Mouse (Mus musculus): ENCODE measurements around the gene Plppr2. TPM values are rescaled to one million over a fixed set of nuclear protein-coding genes. Genes with fewer than 3 reads are reported as not detected.

Gene Plppr2
- total and polyA plus RNA-seq, 3 experiments: 2.5 to 7.5 (median 2.6) TPM

GRCm38 (mm10) chr9:21926784-21927183, 10.0 kb upstream of the Plppr2 start:
- H3K27ac ChIP-seq: peak overlapping the region; percentile 83
- H3K27me3 ChIP-seq (ENCODE audit: control insufficient read depth, insufficient read depth, low read length): no peaks in the 10 kb centered on the region
- TF ChIP-seq CTCF (IDR thresholded peaks at IDR 0.05) (no peak), POLR2A (IDR thresholded peaks at IDR 0.05; ENCODE audit: insufficient read depth, low read depth, low read length) (no peak), EP300 (IDR thresholded peaks at IDR 0.05; ENCODE audit: insufficient read depth, low read depth, low read length) (no peak)
- peak overlapping the region; percentile 68 for H3K4me3 ChIP-seq
- no peaks in the 10 kb centered on the region for H3K79me2 ChIP-seq (replicated peaks; ENCODE audit: control insufficient read depth, insufficient read depth, low read length)
- intact Hi-C loops (cut with DNase I): no loop called here
- H3K4me1 ChIP-seq (ENCODE audit: control insufficient read depth, insufficient read depth, low read length): peaks cover 21% of the 10 kb centered on the region
- WGBS: 1% methylated on average over 6 of the region's 6 CpGs
- H3K36me3 ChIP-seq (ENCODE audit: control insufficient read depth, insufficient read depth, low read length): peaks cover 8% of the 10 kb centered on the region
- no peak for DNase-seq
- peak overlapping the region; percentile 59 for H3K9ac ChIP-seq (ENCODE audit: low read depth, low read length)

GRCm38 (mm10) chr9:21927208-21927753, 9.6 kb upstream of the Plppr2 start, which contains the start of the genes Ccdc159 and Tmem205:
Gene Ccdc159, plus strand, starts transcription at chr9:21927471.
Gene Tmem205, minus strand, starts transcription at chr9:21927556.
- intact Hi-C loops (cut with DNase I): no loop called here
- Histone ChIP-seq H3K4me3 (peak within 1 kb of the TSS; percentile 68), H3K9ac (ENCODE audit: low read depth, low read length) (peak within 1 kb of the TSS; percentile 59), H3K36me3 (ENCODE audit: control insufficient read depth, insufficient read depth, low read length) (peaks cover 8% of the 10 kb centered on the region), H3K27ac (peak within 1 kb of the TSS; percentile 83), H3K4me1 (ENCODE audit: control insufficient read depth, insufficient read depth, low read length) (peaks cover 21% of the 10 kb centered on the region), H3K79me2 (replicated peaks; ENCODE audit: control insufficient read depth, insufficient read depth, low read length) (no peaks in the 10 kb centered on the region), H3K27me3 (ENCODE audit: control insufficient read depth, insufficient read depth, low read length) (no peaks in the 10 kb centered on the region)
- TF ChIP-seq CTCF (IDR thresholded peaks at IDR 0.05) (no peak), POLR2A (IDR thresholded peaks at IDR 0.05; ENCODE audit: insufficient read depth, low read depth, low read length) (peak; percentile 96), EP300 (IDR thresholded peaks at IDR 0.05; ENCODE audit: insufficient read depth, low read depth, low read length) (peak; percentile 86)
- peak; percentile 90 to 95 for DNase-seq
- WGBS: under 1% methylated on average over 28 of the region's 28 CpGs

- H3K27ac ChIP-seq: no peak overlapping the region
- no peak overlapping the region for H3K9ac ChIP-seq (ENCODE audit: low read depth, low read length)
- DNase-seq: no peak
- intact Hi-C loops (cut with DNase I): no loop called here
- H3K36me3 ChIP-seq (ENCODE audit: control insufficient read depth, insufficient read depth, low read length): peaks cover 4% of the 10 kb centered on the region
- H3K27me3 ChIP-seq (ENCODE audit: control insufficient read depth, insufficient read depth, low read length): no peaks in the 10 kb centered on the region
- TF ChIP-seq POLR2A (IDR thresholded peaks at IDR 0.05; ENCODE audit: insufficient read depth, low read depth, low read length) (no peak), CTCF (IDR thresholded peaks at IDR 0.05) (no peak), EP300 (IDR thresholded peaks at IDR 0.05; ENCODE audit: insufficient read depth, low read depth, low read length) (no peak)
- peaks cover 12% of the 10 kb centered on the region for H3K4me1 ChIP-seq (ENCODE audit: control insufficient read depth, insufficient read depth, low read length)
- H3K79me2 ChIP-seq (replicated peaks; ENCODE audit: control insufficient read depth, insufficient read depth, low read length): no peaks in the 10 kb centered on the region
- no peak overlapping the region for H3K4me3 ChIP-seq
- 76% methylated on average over 3 of the region's 3 CpGs for WGBS
Measured at GRCm38 (mm10) chr9:21929208-21929607, 7.6 kb upstream of the Plppr2 start.

GRCm38 (mm10) chr9:21932006-21932405, 4.8 kb upstream of the Plppr2 start:
- Histone ChIP-seq H3K27ac (no peak overlapping the region; the same call in 1 of the 2 replicates), H3K36me3 (ENCODE audit: control insufficient read depth, insufficient read depth, low read length) (no peaks in the 10 kb centered on the region), H3K27me3 (ENCODE audit: control insufficient read depth, insufficient read depth, low read length) (no peaks in the 10 kb centered on the region), H3K4me1 (ENCODE audit: control insufficient read depth, insufficient read depth, low read length) (peaks cover 2% of the 10 kb centered on the region), H3K79me2 (replicated peaks; ENCODE audit: control insufficient read depth, insufficient read depth, low read length) (no peaks in the 10 kb centered on the region), H3K9ac (ENCODE audit: low read depth, low read length) (no peak overlapping the region), H3K4me3 (no peak overlapping the region)
- intact Hi-C loops (cut with DNase I): no loop called here
- TF ChIP-seq CTCF (IDR thresholded peaks at IDR 0.05) (no peak), POLR2A (IDR thresholded peaks at IDR 0.05; ENCODE audit: insufficient read depth, low read depth, low read length) (no peak), EP300 (IDR thresholded peaks at IDR 0.05; ENCODE audit: insufficient read depth, low read depth, low read length) (no peak)
- WGBS: 51% methylated on average over 2 of the region's 2 CpGs
- DNase-seq: no peak

- no peak for DNase-seq
- Histone ChIP-seq H3K4me1 (ENCODE audit: control insufficient read depth, insufficient read depth, low read length) (peaks cover 2% of the 10 kb centered on the region), H3K79me2 (replicated peaks; ENCODE audit: control insufficient read depth, insufficient read depth, low read length) (no peaks in the 10 kb centered on the region), H3K4me3 (no peak overlapping the region), H3K27ac (no peak overlapping the region), H3K9ac (ENCODE audit: low read depth, low read length) (no peak overlapping the region), H3K27me3 (ENCODE audit: control insufficient read depth, insufficient read depth, low read length) (no peaks in the 10 kb centered on the region), H3K36me3 (ENCODE audit: control insufficient read depth, insufficient read depth, low read length) (no peaks in the 10 kb centered on the region)
- intact Hi-C loops (cut with DNase I): no loop called here
- 67% methylated on average over 12 of the region's 12 CpGs for WGBS
- TF ChIP-seq CTCF (IDR thresholded peaks at IDR 0.05): no peak
Measured at GRCm38 (mm10) chr9:21932445-21933137, 4.2 kb upstream of the Plppr2 start.

GRCm38 (mm10) chr9:21934021-21934420, 2.8 kb upstream of the Plppr2 start:
- Histone ChIP-seq H3K79me2 (replicated peaks; ENCODE audit: control insufficient read depth, insufficient read depth, low read length) (no peaks in the 10 kb centered on the region), H3K36me3 (ENCODE audit: control insufficient read depth, insufficient read depth, low read length) (no peaks in the 10 kb centered on the region), H3K9ac (ENCODE audit: low read depth, low read length) (no peak overlapping the region), H3K4me3 (no peak overlapping the region), H3K27ac (no peak overlapping the region), H3K27me3 (ENCODE audit: control insufficient read depth, insufficient read depth, low read length) (no peaks in the 10 kb centered on the region), H3K4me1 (ENCODE audit: control insufficient read depth, insufficient read depth, low read length) (no peaks in the 10 kb centered on the region; the same call in 1 of the 2 replicates)
- no peak for DNase-seq
- intact Hi-C loops (cut with DNase I): no loop called here
- 88% methylated on average over 12 of the region's 12 CpGs for WGBS
- no peak for TF ChIP-seq CTCF (IDR thresholded peaks at IDR 0.05)
- TF ChIP-seq EP300 (IDR thresholded peaks at IDR 0.05; ENCODE audit: insufficient read depth, low read depth, low read length): no peak
- TF ChIP-seq POLR2A (IDR thresholded peaks at IDR 0.05; ENCODE audit: insufficient read depth, low read depth, low read length): no peak
